Mouse (Mus musculus) layer of hippocampus, postnatal 36 days (tissue): ENCODE measurements at regions not wholly inside any gene's neighbourhood (a gene's known extent, or its start where the extent isn't known, plus 50 kb on each side); places are given as distances from the start of the nearest gene placed in this dataset.

Experiments
- DNase-seq, 2 experiments: peaks; one replicate each; pipeline ENCODE4 v3.0.0; 2022

DNA sequence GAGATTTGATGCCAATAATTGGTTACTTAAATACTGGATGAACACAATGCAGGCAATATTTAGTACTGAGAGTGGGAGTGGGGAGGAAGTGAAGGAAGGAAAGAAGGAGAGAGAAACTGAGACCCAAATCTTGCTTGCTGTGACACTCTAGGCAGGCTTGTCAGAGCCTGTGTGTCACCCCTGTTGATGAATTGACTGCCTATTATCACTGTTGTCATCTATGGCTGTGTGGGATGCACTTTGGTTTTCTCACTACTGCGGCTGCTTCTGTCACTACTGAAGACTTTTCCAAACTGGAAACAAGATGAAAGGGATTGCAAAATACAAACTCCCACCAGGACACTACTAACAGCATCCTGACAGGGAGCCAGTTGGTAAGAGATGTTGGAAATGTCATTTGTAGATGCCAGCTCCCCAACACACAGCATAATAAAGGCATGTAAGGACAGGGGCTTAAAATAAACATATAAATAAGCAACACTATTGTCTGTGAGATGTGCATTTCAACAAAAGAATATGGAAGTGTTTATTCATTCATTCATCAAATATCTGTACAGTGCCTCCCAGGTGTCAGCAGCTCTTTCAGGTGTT lies 207.0 kb upstream of the Ufl1 start:
- DNase-seq: no peak

DNA sequence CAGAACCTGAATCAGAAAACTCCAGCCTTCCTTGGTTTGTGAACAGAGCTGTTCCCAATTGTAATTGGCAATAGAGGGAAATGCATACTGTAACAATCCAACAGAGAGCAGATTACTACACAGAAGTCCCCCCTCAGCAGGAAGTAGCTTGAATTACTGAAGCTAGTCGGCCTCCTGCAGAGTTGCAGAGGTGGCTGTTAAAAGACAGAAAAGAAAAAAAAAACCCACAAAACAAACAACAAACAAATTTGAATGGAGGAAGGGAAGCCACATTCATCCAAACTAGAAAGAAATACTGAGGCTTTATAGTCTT lies 202.0 kb upstream of the Ufl1 start:
- no peak for DNase-seq

DNA sequence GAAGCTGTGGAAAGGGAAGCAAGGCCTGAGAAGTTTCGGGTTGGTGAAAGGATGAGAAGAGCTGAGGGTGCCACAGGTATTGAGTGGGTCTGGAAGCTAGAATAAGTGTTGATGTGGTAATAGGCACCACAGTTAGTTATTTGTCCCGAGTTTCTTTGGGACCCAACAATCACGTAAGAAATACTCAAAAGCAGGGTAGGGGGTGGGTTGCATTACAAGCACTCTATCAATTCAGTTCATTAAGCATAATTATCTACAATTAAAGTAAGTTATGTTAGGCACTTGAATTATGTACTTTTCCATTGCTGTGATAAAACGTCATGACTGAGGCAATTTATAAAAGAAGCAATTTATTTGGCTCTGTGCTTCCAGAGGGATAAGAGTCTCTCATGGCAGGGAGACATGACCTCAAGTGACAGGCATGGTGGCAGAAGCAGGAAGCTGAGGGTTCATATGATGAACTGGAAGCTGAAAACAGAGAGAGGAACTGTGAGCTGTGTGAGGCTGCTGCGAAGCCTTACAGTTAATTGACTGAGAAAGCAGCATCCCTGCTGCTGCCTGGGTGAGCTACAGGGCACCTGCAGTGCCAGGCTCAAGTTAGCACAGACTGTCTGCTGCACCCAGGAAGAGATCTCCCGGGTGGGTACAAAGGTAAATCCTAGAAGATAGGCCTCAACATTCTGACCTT lies 201.5 kb upstream of the Ufl1 start:
- DNase-seq: no peak

- DNase-seq: no peak
These were observed 191.4 kb upstream of the Ufl1 start for GRCm38 (mm10) chr4:25473026-25473425.

GRCm38 (mm10) chr4:25466490-25466889 lies 184.9 kb upstream of the Ufl1 start:
- DNase-seq: no peak

GRCm38 (mm10) chr4:25464792-25465590 lies 183.4 kb upstream of the Ufl1 start:
- no peak for DNase-seq

- no peak for DNase-seq
These were observed 182.4 kb upstream of the Ufl1 start for GRCm38 (mm10) chr4:25464069-25464468.

GRCm38 (mm10) chr4:25460127-25460526 lies 178.5 kb upstream of the Ufl1 start:
- no peak for DNase-seq

- DNase-seq: no peak
These were observed 173.1 kb upstream of the Ufl1 start for GRCm38 (mm10) chr4:25454752-25455151.

DNA sequence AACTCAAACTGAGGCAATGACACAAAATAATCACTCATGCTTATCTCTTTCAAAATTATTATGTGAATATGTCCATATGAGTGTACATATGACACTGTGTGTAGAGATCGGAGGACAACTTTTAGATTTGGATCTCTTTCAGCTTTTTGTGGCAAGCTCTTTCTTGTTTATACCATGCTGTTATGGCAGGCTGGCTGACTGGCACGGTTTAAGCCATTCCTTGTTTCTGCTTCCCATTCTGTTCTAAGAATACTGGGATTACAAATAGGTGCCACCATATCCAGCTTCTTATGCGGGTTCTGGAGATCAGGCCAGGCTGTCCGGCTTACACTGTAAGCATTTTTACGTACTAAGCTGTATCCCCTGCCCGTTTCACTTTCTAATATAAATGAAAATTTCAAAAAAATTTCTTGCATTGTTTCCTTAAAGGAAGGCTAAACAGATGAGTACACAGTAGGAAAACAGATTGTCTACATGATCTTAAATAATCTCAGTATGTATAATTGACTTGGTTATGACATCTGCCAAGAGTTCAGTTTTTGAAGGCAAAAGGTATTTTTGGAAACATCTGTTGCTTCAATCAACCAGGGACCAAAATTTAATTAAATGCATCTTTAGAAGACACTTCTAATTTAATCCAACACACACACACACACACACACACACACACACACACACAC lies 171.6 kb upstream of the Ufl1 start:
- DNase-seq: no peak

DNA sequence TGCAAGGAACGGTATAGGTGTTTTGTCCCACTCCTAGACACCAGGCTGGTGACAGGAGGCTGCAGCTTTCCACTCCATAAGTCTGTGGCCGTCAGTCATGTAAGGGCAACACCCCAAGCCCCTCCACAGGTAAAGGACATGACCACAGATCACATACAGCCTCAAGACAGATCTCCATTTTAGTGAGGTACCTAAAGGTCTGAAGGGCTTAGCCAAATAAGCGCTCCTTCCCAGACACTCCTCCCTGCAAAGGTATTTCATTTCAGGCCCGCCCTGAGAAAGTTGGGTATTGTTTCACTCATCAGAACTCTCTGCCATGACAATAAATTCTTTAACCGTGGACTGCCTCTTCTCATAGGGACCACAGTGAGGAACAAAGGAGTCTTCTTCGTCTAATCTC lies 170.2 kb upstream of the Ufl1 start:
- DNase-seq: no peak

DNA sequence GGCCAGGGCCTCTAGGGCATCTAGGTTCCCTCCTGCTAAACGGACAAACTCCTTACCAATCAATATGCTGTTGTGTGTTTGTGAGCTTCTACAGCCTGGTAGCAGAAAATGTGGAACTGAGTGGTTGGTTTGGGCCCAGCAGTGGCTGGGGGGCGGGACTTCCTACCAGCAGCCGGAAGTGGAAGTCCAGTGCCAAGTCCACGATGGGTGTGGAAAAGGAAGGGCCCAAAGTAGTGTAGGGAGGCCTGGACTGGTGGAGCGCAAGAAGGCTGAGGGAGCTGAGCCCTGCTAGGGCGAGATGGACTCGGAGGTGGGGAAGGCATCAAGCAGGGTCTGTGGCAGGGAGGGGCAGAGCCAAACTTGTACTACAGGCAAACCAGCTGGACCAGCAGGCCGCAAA lies 150.6 kb upstream of the Ufl1 start:
- DNase-seq: no peak

GRCm38 (mm10) chr4:25416330-25416729 lies 134.7 kb upstream of the Ufl1 start:
- DNase-seq: no peak

DNA sequence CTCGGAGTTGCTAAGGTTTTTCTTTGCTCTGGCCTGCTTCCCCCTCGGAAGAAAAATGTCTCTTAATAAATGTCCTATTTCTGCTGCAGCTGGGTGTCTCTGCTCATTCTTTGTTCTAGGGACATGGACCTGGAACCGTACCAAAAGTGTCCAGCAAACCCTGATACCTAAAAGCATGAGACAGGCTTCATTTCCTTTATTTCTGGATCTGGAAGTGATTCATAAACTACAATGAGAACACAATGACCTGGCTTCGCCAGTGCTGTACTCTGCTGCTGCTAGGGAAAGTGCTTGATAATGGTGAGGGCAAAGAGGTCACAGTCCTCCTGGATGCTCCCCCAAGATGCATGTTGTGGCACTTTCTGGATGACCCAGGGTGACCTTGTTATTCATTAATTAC lies 128.8 kb upstream of the Ufl1 start:
- no peak for DNase-seq

DNA sequence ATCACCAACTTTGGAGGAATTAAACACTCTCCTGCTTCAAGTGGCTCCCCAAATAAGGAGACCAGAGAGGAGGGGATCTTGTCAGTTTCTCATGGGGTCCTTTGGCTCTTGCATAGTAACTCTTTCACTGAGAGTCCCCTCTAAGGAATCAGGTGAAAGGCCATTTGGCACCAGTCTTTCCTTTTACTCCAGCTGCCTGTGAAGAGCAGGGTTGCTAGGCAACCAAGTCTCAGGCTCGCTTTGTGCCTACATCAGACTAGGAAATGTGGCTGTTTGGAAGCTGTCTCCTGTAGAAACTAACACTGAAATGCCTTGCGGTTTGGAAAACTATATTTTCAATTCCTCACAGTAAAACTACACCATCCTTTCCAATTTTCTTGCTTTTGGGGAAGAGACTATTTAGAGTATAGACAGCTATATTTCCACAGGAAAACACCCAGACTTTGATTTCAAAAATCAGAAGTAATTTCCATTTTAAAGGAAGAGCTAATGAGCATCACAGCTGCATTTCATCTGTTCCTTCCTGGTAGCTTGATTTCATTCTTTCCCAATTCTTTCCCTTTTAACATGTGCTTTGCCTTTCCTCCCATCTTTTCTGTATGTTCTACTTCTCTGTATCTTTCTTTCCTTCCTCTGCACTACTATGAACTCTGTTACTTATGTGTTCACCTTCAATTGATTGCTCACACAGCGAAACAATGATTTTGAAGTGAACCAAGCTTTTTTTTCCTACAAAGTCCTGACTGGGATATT lies 127.3 kb upstream of the Ufl1 start:
- peak; percentile 33 to 37 for DNase-seq

- no peak for DNase-seq
These were observed 126.2 kb upstream of the Ufl1 start for GRCm38 (mm10) chr4:25407842-25408241.

GRCm38 (mm10) chr4:25389542-25389941 lies 107.9 kb upstream of the Ufl1 start:
- DNase-seq: no peak

GRCm38 (mm10) chr4:25372041-25372440 lies 90.4 kb upstream of the Ufl1 start:
- no peak for DNase-seq

GRCm38 (mm10) chr4:25364402-25364801 lies 82.8 kb upstream of the Ufl1 start:
- no peak for DNase-seq

GRCm38 (mm10) chr4:25337638-25338037 lies 56.0 kb upstream of the Ufl1 start:
- no peak for DNase-seq
